ENCODE assay signal across 18 mouse cellular contexts in the genomic region with DNA sequence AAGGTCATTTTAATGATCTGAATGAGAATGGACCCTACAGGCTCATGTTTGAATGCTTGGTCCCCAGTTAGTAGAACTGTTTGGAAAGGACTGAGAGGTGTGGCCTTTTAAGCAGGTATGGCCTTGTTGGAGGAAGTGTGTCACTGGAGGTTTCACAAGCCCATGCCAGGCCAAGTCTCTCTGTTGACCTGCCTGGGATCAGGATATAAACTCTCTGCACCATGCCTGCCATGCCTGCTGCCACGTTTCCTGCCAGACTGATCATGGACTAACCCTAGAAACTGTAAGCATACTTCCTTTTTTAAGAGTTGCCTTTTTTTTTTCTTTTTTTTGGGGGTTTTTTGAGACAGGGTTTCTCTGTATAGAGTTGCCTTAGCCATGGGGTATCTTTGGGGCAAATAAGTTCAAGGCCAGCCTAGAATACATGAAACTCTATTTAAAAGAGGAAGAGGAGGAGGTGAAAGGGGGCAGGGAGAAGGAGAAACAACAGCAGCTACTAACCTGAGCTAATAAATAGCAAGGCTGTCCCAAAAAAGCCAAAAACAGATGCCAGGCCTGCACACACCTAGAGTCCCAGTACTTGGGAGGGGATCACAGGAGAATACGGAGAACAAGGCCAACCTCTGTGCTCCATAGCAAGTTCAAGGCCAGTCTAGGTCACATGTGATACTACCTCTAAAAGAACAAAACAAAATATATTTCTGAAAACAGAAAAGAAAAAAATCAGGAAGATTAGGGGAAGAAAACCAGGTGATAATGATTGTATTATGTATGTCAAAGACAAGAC.
"Had no signal": no experiment of that assay in that cellular context is flagged by ENCODE, and none has a peak within 500 bp of the region (broad histone marks: within the 10 kb centered on the region; RNA-seq: fewer than 3 reads in every experiment).

No protein-coding gene starts in this region.

- ATAC-seq: midbrain, embryonic 16.5 days had no signal

- H3K9me3 ChIP-seq: midbrain, embryonic 12.5 days; neural tube, embryonic 13.5 days; neural tube, embryonic 15.5 days had no signal

- DNase-seq: lung, adult 18-20 months; lung, embryonic 14.5 days; lung, postnatal 10 days; lung, postnatal 4 days; midbrain, embryonic 14.5 days; right cerebral cortex, adult 18-20 months; right cerebral cortex, postnatal 25 days; right cerebral cortex, postnatal 4 days; spleen, adult 18-20 months; thymus, adult 18-20 months; thymus, postnatal 14 days; thymus, postnatal 36 days had no signal

- H3K9ac ChIP-seq: lung, embryonic 14.5 days; midbrain, embryonic 12.5 days; neural tube, embryonic 13.5 days; neural tube, embryonic 15.5 days had no signal

- H3K4me3 ChIP-seq: midbrain, embryonic 10.5 days; midbrain, embryonic 12.5 days; myocyte; neural tube, embryonic 13.5 days; neural tube, embryonic 15.5 days had no signal

- H3K4me1 ChIP-seq: midbrain, embryonic 10.5 days; midbrain, embryonic 12.5 days; neural tube, embryonic 13.5 days; neural tube, embryonic 15.5 days had no signal

- H3K27me3 ChIP-seq: midbrain, embryonic 12.5 days; neural tube, embryonic 13.5 days; neural tube, embryonic 15.5 days had no signal

- H3K4me2 ChIP-seq: lung, embryonic 14.5 days; midbrain, embryonic 12.5 days; neural tube, embryonic 13.5 days; neural tube, embryonic 15.5 days had no signal

- H3K27ac ChIP-seq: midbrain, embryonic 10.5 days; midbrain, embryonic 12.5 days; neural tube, embryonic 13.5 days; neural tube, embryonic 15.5 days had no signal

- H3K36me3 ChIP-seq: neural tube, embryonic 15.5 days had no signal
